Mouse (Mus musculus) forebrain, embryonic 15.5 days (tissue): ENCODE measurements around the gene Borcs8. TPM values are rescaled to one million over a fixed set of nuclear protein-coding genes. Genes with fewer than 3 reads are reported as not detected.

Experiments
- ATAC-seq: fragments of 200-750 bp; cut with Nextera tagmentation; replicated peaks from 2 replicates; pipeline ENCODE4 v1.8.0; 2017; ENCODE audit warnings: mild to moderate bottlenecking, moderate TSS enrichment, moderate library complexity
- H3K27ac ChIP-seq: fragments of 300-500 bp; sonication (generic); replicated peaks from 2 replicates; pipeline ENCODE4 v1.5.1; 2015; ENCODE audit warnings: mild to moderate bottlenecking, inconsistent platforms
- H3K27me3 ChIP-seq: fragments of 300-500 bp; sonication (generic); 2 replicates; pipeline ENCODE4 v1.6.1; 2015; ENCODE audit warnings: inconsistent platforms
- H3K36me3 ChIP-seq: fragments of 300-500 bp; sonication (generic); 2 replicates; pipeline ENCODE4 v1.6.1; 2015; ENCODE audit warnings: mild to moderate bottlenecking, inconsistent platforms
- H3K4me1 ChIP-seq: fragments of 300-500 bp; sonication (generic); 2 replicates; pipeline ENCODE4 v1.6.1; 2015; ENCODE audit warnings: inconsistent platforms
- H3K4me2 ChIP-seq: fragments of 300-500 bp; sonication (generic); replicated peaks from 2 replicates; pipeline ENCODE4 v1.6.1; 2015; ENCODE audit warnings: mild to moderate bottlenecking, inconsistent platforms
- H3K4me3 ChIP-seq: fragments of 300-500 bp; sonication (generic); 2 replicates; pipeline ENCODE4 v1.5.1; 2015; ENCODE audit warnings: mild to moderate bottlenecking, inconsistent platforms
- H3K9ac ChIP-seq: fragments of 300-500 bp; sonication (generic); replicated peaks from 2 replicates; pipeline ENCODE4 v1.6.1; 2015; ENCODE audit warnings: mild to moderate bottlenecking, inconsistent platforms
- H3K9me3 ChIP-seq: fragments of 300-500 bp; sonication (generic); 2 replicates; pipeline ENCODE4 v1.6.1; 2016; ENCODE audit warnings: inconsistent platforms
- WGBS: fragments of 180-500 bp; shearing (Covaris S2); methylation state at CpG from one replicate; pipeline ENCODE4 v1.1.7; 2015; ENCODE audit warnings: mixed read lengths; 5-methylcytosine and 5-hydroxymethylcytosine counted together
- microRNA-seq: library from miRNA; unstranded; fragments of <30 nt; microRNA quantifications from one replicate; pipeline ENCODE4, GENCODE M21; 2016
- polyA plus RNA-seq: library from polyadenylated mRNA; unstranded; fragments of >200 nt; fragmentation: Nextera tagmentation; extraction: Ambion mirVana; gene quantifications from 2 replicates; pipeline ENCODE4 v1.2.1, GENCODE M21; 2015

Borcs8 gene
- polyA plus RNA-seq, 1 experiment from 2014 or later: 48.4 TPM

DNA sequence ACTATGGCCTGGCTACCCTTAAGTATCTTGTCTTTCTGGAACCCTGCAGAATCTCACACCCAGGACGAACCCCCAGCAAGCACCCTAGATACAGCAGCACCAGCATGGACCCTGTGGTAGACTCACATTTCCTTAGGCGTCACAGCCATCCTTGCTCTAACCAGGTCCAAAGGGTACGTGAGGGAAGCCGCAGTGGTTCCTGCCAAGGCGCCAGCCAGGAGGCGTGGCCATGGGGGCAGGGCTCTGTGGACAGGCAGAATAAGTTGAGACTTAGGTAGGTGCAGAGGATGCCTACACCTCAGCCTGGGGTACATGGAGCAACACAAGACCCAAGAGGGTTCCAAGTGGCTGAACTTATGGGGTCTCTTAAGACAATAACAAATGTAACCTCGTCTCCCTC, 49.4 kb downstream of the Borcs8 start:
- Histone ChIP-seq H3K27ac (no peak overlapping the region), H3K36me3 (no peaks in the 10 kb centered on the region), H3K4me1 (no peaks in the 10 kb centered on the region), H3K9ac (no peak overlapping the region), H3K4me3 (no peak overlapping the region), H3K27me3 (no peaks in the 10 kb centered on the region), H3K4me2 (no peak overlapping the region), H3K9me3 (no peaks in the 10 kb centered on the region)
- ATAC-seq: no peak
- 70% methylated on average over 7 of the region's 7 CpGs for WGBS

DNA sequence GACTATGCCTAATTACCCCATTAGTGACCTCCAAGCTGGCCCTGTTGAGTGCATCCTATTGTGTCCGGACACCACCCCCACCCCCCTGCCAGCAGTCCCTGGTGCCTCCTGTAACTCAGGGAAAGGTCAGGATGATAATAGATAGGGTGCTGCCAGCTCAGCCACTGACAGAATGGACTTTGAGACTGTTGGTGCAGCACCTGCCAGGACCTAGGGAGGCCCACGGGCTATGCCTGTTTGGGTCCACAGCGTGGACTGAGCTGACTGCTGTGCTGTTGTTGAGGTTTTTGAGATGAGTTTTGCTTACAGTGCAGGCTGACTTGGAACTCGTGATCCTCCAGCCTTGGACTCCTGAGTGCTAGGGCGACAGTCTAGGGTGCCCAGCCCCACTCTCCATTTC, 53.9 kb downstream of the Borcs8 start:
- Histone ChIP-seq H3K27ac (no peak overlapping the region), H3K27me3 (no peaks in the 10 kb centered on the region), H3K9ac (no peak overlapping the region), H3K4me3 (no peak overlapping the region), H3K36me3 (no peaks in the 10 kb centered on the region), H3K4me1 (no peaks in the 10 kb centered on the region), H3K4me2 (no peak overlapping the region), H3K9me3 (no peaks in the 10 kb centered on the region)
- WGBS: 63% methylated on average over 5 of the region's 5 CpGs
- ATAC-seq: no peak

DNA sequence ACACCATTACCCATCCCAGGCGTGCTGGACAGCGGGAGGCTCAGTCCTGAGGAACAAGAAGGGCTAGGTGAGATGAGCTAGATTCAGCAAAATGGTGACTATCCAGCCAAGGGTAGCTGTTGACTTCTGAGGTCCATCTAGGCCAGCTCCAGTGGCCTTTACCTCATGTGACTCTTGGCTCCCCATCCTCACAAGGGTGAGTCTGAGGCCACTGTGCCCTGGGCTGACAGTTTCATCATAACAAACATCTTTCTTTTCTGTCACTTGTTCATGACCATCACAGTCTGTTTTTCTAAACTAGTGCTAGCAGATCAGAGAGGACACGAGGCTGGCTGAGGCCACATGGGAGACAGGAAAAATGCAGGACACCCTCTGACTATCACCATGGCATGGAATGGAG, 54.9 kb downstream of the Borcs8 start:
- H3K9me3 ChIP-seq: no peaks in the 10 kb centered on the region
- H3K27ac ChIP-seq: no peak overlapping the region
- H3K36me3 ChIP-seq: no peaks in the 10 kb centered on the region
- no peak overlapping the region for H3K4me3 ChIP-seq
- H3K27me3 ChIP-seq: no peaks in the 10 kb centered on the region
- H3K4me2 ChIP-seq: no peak overlapping the region
- H3K9ac ChIP-seq: no peak overlapping the region
- WGBS: 88% methylated on average over 3 of the region's 3 CpGs
- H3K4me1 ChIP-seq: no peaks in the 10 kb centered on the region
- ATAC-seq: no peak

DNA sequence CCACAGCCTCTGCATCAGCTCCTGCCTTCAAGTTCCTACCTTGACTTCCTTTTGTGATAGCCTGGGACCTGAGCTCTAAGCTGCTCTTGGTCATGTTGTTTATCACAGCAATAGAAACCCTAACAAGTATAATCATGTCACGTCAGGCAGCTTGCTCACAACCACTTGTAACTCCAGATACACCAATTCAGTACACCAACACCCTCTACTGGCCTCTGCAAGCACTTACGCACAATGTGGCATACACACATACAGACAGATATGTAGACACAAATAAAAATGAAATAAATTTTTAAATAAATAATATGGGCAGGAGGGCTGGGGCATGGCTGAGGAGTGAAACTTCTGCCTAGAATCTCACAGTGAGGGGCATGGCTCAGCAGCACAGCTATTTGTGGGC, 56.5 kb downstream of the Borcs8 start:
- H3K27me3 ChIP-seq: no peaks in the 10 kb centered on the region
- H3K36me3 ChIP-seq: no peaks in the 10 kb centered on the region
- H3K9me3 ChIP-seq: no peaks in the 10 kb centered on the region
- WGBS: 73% methylated on average over 2 of the region's 2 CpGs
- no peak overlapping the region for H3K4me3 ChIP-seq
- 0 out of 2 replicates have a peak, but pooled peaks cover 11% of the 10 kb centered on the region for H3K4me1 ChIP-seq
- no peak for ATAC-seq
- no peak overlapping the region for H3K27ac ChIP-seq
- H3K4me2 ChIP-seq: no peak overlapping the region
- H3K9ac ChIP-seq: no peak overlapping the region

Small RNA genes lying within 50 kb of the gene (microRNA-seq; reads per million reads assigned to microRNA genes)
- 2.9 reads per million, percentile 6 among the genes with 10 or more reads in this experiment for gene Mir7066

Other genes starting within 250 kb of the Borcs8 start
- 3.4 and 3.8 TPM in 2 replicates for gene Tssk6, start 237.3 kb upstream of the Borcs8 start, polyA plus RNA-seq
- gene Ndufa13, start 236.9 kb upstream of the Borcs8 start, polyA plus RNA-seq: 173 and 179 TPM in 2 replicates
- 8.9 and 9.0 TPM in 2 replicates for gene Yjefn3, start 236.8 kb upstream of the Borcs8 start, polyA plus RNA-seq
- gene Gatad2a, start 143.1 kb upstream of the Borcs8 start, polyA plus RNA-seq: 28.3 and 35.5 TPM in 2 replicates
- gene Mau2, start 96.8 kb upstream of the Borcs8 start, polyA plus RNA-seq: 84.5 and 85.9 TPM in 2 replicates
- gene Sugp1, start 96.7 kb upstream of the Borcs8 start, polyA plus RNA-seq: 60.9 and 66.5 TPM in 2 replicates
- 1.3 and 1.5 TPM in 2 replicates for gene Tm6sf2, start 66.6 kb upstream of the Borcs8 start, polyA plus RNA-seq
- gene Hapln4, start 56.0 kb upstream of the Borcs8 start, polyA plus RNA-seq: 0.15 and 0.38 TPM in 2 replicates
- 144 and 152 TPM in 2 replicates for gene Ncan, start 18.6 kb upstream of the Borcs8 start, polyA plus RNA-seq
- 43.0 and 43.3 TPM in 2 replicates for gene Nr2c2ap, start 8.2 kb upstream of the Borcs8 start, polyA plus RNA-seq
- gene Rfxank, start 345 bp upstream of the Borcs8 start, polyA plus RNA-seq: 11.5 and 13.4 TPM in 2 replicates
- gene Mef2b, start 212 bp downstream of the Borcs8 start, polyA plus RNA-seq: 0.22 and 0.23 TPM in 2 replicates
- 54.2 and 58.1 TPM in 2 replicates for gene Tmem161a, start 32.9 kb downstream of the Borcs8 start, polyA plus RNA-seq
- 3.8 and 4.4 TPM in 2 replicates for gene Slc25a42, start 72.8 kb downstream of the Borcs8 start, polyA plus RNA-seq
- gene Sugp2, start 94.7 kb downstream of the Borcs8 start, polyA plus RNA-seq: 83.3 and 85.6 TPM in 2 replicates
- gene Armc6, start 95.0 kb downstream of the Borcs8 start, polyA plus RNA-seq: 90.3 and 94.5 TPM in 2 replicates
- gene Homer3, start 143.3 kb downstream of the Borcs8 start, polyA plus RNA-seq: 52.5 and 55.7 TPM in 2 replicates
- gene Ddx49, start 163.0 kb downstream of the Borcs8 start, polyA plus RNA-seq: 52.2 and 53.8 TPM in 2 replicates
- gene Cope, start 163.0 kb downstream of the Borcs8 start, polyA plus RNA-seq: 266 and 271 TPM in 2 replicates
- gene Cers1, start 176.3 kb downstream of the Borcs8 start, polyA plus RNA-seq: 31.3 and 31.9 TPM in 2 replicates
- 0.87 and 5.1 TPM in 2 replicates for gene Gdf1, start 190.3 kb downstream of the Borcs8 start, polyA plus RNA-seq
- gene Upf1, start 213.8 kb downstream of the Borcs8 start, polyA plus RNA-seq: 17.5 and 17.8 TPM in 2 replicates
- 0.14 TPM in 1 of 2 replicates, not detected in the other for gene Comp, start 234.1 kb downstream of the Borcs8 start, polyA plus RNA-seq